Mouse (Mus musculus) splenic B cell, adult 2 months (primary cell): ENCODE measurements around the gene Afg3l1.
"Not testable (repeated sequence)": the region's sequence is repeated elsewhere in the genome, so short reads cannot be mapped to it uniquely, and the experiment has no call there.

Source experiments
- DNase-seq: peaks from one replicate; pipeline ENCODE4 v3.0.0-alpha.2; 2011; ENCODE audit warnings: low read depth, low spot score
- H3K27me3 ChIP-seq: 2 replicates; pipeline ENCODE4 v1.6.1; 2012; ENCODE audit warnings: mild to moderate bottlenecking, low read length, moderate library complexity, mixed read lengths; ENCODE audit not compliant: control insufficient read depth, poor library complexity, insufficient read depth, severe bottlenecking
- H3K36me3 ChIP-seq: 2 replicates; pipeline ENCODE4 v1.6.1; 2012; ENCODE audit warnings: mild to moderate bottlenecking, low read length, moderate library complexity, mixed read lengths; ENCODE audit not compliant: control insufficient read depth, poor library complexity, insufficient read depth, severe bottlenecking

The Afg3l1 gene

GRCm38 (mm10) chr8:123515540-123515897 is 37.8 kb downstream of the Afg3l1 start:
- H3K36me3 ChIP-seq, result no peaks in the 10 kb centered on the region

DNA sequence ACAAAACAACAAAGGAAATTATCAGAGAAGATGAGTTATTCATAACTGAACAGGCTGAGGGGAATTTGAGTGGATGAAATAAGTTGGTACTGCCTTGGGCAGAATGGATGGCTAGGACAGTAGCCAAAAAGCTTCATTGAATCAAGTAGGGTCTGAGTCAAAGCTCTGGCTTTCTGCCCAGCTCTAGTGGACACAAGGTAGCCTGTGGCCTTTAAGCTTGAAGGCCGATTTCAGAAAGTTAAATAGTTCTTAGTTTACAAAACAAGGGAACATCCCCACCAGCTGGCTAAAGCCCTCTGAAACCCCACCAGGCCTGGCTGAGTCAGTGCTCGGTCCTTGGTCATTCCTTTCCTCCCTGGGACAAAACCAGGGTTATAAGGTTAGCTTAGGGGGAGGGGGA is 38.9 kb downstream of the Afg3l1 start:
- 0 out of 2 replicates have a peak, but pooled peaks cover 1% of the 10 kb centered on the region for H3K27me3 ChIP-seq
- DNase-seq, result no peak
- H3K36me3 ChIP-seq, result no peaks in the 10 kb centered on the region

More at GRCm38 (mm10) chr8:123515540-123515897, 37.8 kb downstream of the Afg3l1 start:
- no peak for DNase-seq
- 0 out of 2 replicates have a peak, but pooled peaks cover 1% of the 10 kb centered on the region for H3K27me3 ChIP-seq

GRCm38 (mm10) chr8:123518172-123518571 is 40.5 kb downstream of the Afg3l1 start:
- Histone ChIP-seq H3K27me3 (0 out of 2 replicates have a peak, but pooled peaks cover 1% of the 10 kb centered on the region), H3K36me3 (no peaks in the 10 kb centered on the region)
- DNase-seq, result no peak

DNA sequence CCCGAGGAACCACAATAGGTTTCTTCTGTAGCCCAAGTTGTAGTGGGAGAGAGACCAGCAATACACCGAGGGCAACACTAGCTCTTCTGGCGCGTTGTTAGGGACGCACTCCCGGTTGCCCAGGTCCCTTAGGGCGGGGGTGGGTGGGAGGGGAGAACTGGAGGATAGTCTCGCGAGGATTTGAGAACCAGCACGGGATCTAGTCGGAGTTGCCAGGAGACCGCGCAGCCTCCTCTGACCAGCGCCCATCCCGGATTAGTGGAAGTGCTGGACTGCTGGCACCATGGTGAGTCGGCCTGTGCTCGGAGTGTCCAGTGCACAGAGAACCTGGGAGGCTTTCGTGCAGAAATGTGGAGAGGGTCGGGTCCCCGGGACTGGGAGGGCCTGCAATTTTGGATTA is 41.0 kb downstream of the Afg3l1 start, which contains the start of gene Gas8:
TSS of gene Gas8 (plus strand) at position 168 of the 400 bp plus-strand sequence.
- 0 out of 2 replicates have a peak, but pooled peaks cover 1% of the 10 kb centered on the region for H3K27me3 ChIP-seq
- DNase-seq, result peak; percentile 87
- no peaks in the 10 kb centered on the region for H3K36me3 ChIP-seq

DNA sequence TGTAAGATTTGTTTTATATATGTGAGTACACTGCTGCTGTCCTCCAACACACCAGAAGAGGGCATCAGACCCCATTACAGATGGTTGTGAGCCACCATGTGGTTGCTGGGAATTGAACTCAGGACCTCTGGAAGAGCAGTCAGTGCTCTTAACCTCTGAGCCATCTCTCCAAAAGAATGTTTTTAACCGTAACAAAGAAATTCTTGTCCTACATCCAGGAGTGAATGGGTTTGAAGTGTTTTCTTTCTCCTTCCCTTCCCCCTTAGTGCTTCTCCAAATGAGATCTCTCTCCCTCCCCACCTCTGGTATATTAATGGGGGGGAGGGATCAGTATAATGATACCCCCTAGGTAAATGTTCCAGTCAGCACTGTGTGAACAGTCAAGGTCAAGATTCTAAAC is 42.3 kb downstream of the Afg3l1 start:
- not testable (repeated sequence) for H3K36me3 ChIP-seq, DNase-seq, H3K27me3 ChIP-seq

DNA sequence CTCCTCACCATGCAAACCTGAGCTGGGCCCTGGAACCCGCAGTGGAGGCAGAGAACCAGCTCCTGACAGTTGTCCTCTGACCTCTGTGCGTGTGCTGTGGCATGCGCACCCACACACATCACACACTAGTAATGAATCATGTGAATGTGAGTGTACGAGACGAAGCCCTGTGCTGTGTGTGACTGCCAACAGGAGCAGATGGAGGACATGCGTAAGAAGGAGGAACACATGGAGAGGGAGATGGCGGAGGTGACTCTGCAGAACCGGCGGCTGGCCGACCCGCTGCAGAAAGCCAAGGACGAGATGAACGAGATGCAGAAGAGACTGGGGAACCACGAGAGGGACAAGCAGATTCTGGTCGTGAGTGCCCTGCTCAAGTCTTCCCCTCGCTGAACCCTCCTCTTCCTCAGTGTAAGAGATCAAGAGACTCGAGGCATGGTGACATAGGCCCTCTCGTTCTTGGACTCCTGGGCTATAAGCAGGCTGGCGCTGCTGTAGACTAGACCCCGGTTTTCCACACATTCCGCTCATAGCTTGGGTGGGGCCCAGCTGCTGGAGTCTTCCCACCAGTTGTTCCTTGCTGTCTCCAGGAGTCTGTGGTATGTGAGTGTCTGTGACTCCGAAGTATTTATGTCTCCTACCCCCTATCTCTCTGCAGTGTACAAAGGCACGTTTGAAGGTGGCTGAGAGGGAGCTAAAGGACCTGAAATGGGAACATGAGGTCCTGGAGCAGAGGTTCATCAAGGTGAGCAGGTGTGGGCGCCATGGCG is 50.2 kb downstream of the Afg3l1 start:
- DNase-seq, result no peak
- no peaks in the 10 kb centered on the region; the same call in 1 of the 2 replicates for H3K36me3 ChIP-seq
- no peaks in the 10 kb centered on the region for H3K27me3 ChIP-seq

DNA sequence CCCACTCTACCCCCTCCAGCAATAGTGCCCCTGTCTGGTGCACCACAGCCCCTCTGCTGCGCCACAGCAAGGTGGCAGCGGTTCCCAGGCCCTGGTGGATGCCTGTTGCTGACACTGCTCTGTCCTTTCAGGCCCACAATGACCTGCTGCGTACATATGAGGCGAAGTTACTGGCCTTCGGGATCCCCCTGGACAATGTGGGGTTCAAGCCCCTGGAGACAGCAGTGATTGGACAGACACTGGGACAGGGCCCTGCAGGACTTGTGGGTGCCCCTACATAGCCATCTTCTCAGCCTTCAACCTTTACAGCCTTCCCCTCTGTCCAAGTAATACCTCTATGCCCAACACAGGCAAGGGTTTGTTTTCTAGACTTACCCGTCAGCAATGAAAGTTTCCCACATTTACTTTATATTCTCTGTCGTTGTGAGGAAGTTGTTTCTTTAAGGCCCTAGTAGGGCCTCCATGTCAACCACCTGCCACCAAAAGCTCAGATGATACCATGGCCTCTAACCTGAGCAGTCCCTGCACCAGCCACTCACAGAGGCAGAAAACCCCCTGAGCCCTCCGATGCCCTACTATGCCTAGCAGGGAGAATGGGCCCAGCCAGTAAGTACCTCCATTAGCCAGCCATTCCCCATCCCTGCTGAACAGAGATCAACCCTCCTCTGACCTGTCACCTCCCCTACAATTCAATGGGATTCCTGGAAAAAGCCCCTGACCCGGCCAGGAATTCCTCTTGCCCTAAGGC is 58.7 kb downstream of the Afg3l1 start:
- no peaks in the 10 kb centered on the region for H3K36me3 ChIP-seq
- DNase-seq, result no peak
- no peaks in the 10 kb centered on the region for H3K27me3 ChIP-seq

DNA sequence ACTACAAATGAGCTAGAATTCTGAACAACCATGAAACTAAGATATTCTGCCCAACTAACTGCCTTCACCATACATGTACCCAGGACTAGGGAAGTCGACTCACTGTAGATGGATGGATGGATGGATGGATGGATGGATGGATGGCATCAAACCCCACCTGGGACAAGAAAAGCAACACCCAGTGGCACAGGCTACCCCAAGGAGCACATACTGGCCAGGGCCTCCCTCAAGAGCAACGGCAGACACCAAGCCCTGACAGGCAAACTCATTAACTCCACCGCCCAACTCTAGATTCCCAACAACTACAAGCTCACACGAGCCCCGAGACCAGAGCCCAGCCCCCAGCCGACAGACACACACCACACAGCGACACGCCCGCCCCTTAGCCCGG is 59.3 kb downstream of the Afg3l1 start:
- H3K36me3 ChIP-seq, result no peaks in the 10 kb centered on the region
- no peak for DNase-seq
- H3K27me3 ChIP-seq, result no peaks in the 10 kb centered on the region

- not testable (repeated sequence) for H3K36me3 ChIP-seq, DNase-seq, H3K27me3 ChIP-seq
These were observed 59.9 kb downstream of the Afg3l1 start for GRCm38 (mm10) chr8:123537641-123538040.
